Mouse (Mus musculus): ENCODE measurements around the gene Ptprg.

The Ptprg gene

DNA sequence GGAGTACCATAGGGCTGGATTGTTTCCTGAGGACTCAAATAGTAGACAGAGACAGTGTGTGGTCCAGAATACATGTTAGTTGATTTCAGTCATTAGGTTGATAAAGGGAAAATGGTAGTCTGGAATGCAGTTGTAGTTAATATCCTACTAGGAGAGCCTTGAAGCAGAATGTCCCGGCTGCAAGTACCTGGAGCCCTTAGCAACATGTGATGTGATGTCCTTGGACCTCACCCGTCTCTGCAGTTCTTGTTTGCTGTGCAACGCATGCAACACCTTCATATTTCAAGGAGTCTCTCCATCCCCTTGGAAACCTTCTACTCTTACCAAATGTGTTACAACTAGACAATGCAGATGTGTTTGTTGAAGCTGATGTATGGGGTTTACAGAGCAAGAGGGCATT lies 280.3 kb downstream of the Ptprg start:
- peak; percentile 29 to 47 for DNase-seq

DNA sequence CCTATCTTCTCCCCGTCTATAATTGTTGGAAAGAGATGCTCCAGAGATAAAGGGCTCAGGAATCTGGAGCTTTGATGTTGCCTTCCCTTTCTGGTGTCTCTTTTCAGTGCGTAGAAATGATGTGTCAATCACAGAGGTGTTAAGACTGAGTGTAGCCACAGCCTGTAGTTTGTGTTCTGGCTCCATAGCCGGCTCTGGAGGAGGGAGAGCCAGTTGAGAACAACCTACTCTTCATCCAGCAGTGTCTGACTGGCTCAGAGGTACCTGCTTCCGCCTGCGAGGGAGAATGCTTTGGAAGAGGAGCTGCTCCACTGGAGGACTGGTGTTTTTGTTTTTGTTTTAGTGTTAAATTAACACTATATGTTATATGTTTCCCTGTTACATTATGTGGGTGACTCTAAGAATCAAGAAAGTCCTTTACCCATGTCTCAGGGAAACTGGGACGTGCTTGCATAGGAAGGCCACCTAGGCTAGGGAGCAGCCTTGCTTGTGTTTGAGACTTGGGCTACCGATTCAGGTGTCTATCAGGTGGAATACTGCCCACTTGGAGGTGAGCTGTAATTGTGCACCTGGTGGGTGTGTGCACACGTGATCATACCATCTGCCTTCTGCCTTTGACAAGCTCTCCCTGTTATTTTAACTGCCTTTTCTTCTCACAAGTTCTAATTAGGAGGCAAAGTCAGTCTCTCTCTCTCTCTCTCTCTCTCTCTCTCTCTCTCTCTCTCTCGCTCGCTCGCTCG lies 282.5 kb downstream of the Ptprg start:
- DNase-seq, result no peak

DNA sequence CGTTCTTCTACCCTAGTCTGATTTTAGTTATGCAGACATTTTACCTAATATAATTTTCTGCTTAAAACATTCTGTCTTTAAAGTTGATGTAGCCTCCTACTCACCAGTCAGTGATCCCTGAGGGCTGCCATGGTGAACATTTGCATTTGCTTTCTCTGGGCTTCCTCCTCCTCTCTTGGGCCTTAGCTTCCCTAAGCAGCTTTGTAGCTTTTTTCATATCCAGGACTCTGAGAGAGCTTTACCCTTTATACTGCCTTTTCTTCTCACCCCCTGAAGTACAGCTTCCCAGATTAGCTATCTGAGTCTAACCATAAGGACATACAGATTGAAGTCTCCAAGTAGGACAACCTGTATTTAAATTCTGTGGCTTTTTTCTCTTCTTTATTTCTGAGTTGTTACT lies 284.4 kb downstream of the Ptprg start:
- DNase-seq, result no peak

DNA sequence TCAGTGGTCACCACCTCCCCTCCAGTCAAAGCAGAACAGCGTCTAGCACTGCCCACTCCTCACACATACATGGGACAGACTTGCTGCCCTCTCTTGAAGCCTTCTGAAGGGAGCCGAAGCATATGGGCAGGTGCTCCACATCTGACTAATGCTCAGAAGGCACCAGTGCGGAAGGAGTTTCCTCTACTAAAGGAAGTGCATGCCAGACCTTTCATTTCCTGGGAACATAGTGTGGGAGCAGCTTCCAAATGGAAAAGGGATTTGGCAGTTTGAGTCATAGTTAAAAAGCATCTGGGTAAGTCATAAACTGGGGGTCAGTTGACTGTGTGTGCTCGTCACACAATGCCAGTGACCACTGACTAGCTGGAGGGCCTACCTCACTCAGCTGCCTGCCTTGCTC lies 288.3 kb downstream of the Ptprg start:
- no peak for DNase-seq

DNA sequence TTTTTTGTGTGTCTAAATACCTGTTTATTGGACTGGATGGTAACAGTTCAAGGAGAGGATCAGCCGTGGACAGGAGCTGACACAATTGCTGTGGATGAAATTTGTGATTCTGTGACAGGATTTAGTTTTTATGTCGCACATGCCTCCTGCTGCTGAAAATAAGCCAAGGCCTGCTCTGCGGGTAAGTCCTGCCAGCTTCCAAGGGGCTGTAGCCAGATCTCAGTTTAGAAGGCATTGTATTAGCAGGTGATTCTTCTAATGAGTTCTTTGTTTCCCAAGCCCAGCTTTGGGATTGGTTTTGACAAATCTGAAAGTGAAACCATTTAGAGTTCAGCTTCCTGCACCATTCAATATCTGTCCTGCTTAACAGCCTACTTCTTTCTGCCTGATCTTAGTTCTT lies 299.6 kb downstream of the Ptprg start:
- no peak for DNase-seq

DNA sequence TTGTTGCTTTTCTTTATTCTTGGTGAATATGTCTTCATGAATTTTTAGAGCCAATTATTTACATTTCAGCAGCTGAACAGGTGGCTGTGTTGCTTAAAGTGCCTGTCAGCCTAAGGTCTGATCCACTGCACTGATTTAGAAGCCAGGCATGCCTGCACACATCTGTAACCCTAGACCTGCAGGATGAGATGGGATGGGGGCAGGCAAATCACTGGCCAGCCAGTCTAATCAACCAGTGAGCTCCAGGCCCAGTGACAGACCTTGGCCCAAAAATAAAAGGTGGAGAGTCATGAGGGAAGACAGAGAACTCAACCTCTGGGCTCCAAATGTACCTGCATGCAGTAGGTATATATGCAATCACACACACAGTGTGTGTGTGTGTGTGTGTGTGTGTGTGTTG lies 302.2 kb downstream of the Ptprg start:
- no peak for DNase-seq

DNA sequence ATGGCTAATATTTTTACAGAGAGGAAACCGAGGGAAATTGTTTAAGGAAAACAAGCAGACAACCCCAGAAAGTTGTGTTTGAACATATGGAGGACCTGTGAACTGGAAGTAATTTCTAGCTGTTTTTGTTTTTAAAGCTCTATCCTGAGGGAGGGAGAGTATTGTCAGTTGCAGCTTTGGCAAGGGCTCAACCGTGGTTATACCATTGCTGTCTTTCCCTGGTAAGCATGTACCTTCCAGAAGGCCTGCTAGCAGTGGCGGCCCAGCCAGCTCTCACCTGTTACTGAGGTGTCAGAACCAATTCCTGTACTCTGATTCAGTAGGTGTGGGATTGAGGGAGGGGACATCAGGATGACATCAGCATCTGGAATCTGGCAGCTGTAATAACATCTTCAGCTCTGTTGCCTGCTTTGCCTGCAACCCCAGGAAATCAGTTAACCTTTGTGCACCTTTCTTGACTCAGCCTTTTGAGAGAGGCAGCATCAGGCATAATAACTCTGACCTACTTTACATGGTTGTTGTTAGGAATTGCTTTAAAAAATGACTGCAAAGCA lies 304.7 kb downstream of the Ptprg start:
- peak in 1 of 2 experiments; percentile 19 for DNase-seq

DNA sequence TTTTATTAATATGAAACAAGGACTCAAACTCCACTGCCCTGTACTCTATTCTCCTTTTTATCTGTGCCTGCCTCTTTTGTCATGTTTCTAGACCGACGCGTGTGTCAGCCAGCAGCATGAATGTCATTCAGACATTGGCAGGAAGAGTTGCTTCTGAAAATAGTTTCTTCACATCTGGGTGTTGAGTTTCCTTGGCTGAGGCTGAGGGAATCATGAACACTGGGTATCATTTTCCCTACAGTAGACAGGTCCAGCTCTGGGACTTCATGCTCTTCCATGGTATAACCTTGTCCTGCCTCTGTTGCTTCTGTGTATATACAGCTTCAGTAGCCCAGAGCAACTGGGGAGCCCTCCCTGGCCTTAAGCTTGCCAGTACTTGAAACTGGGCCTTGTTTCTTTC lies 310.0 kb downstream of the Ptprg start:
- DNase-seq, result no peak

DNA sequence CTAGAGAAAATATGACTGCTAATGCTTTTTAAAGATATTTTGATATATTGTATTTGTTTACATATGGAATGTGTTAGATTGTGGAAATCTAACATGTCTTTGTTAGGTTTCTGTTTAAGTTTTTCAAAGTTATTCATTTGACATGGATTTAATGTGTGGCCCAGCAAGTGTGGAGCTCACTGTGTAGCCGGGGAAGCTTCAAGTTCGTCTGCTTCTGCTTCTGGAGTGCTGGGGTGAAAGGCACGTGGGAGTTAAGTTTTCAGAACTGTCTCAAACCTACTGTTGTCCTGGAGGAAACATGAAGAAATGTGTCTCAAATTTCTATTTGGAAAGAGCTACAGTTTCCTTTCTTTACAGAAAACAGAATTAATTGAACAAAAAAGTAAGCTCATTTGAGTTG lies 311.5 kb downstream of the Ptprg start:
- DNase-seq, result no peak

DNA sequence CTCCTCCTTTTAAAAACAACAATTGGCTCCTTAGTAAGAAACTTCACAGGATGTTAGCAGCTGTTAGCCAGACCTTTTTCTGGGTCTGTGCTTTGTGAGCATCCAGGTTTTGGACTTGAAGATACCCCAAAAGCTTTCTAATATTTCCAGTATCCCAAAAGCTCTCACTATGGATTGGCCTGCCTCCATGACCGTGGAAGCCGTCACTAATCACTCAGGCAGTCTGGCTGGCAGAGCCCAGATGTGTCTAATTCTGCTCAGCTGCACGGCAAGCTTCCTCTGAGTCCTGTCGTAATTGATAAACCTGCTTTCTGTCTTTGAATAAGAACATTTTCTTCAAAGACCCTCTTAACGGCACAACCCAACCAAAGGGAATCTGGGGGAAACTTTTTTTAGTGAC lies 312.0 kb downstream of the Ptprg start:
- no peak for DNase-seq

DNA sequence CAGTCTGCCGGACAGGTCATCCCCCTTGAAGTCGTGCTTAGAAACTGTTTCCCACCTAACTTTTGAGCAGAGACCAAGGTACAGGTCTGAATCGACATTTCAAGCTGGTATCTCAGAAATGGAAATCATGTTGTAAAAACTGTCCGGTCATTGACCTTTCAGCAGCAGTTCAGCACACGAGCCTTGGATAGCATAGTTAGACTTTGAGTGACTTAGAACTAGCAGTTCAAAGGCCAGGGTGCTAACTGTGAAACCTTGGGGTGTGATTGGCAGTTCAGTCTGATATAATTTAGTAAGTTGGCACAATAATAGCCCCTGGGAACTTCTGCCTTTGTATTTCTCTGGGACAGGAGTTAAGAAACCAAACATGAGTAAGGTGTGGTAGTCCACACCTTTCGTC lies 312.5 kb downstream of the Ptprg start:
- peak; percentile 27 to 34 for DNase-seq

DNA sequence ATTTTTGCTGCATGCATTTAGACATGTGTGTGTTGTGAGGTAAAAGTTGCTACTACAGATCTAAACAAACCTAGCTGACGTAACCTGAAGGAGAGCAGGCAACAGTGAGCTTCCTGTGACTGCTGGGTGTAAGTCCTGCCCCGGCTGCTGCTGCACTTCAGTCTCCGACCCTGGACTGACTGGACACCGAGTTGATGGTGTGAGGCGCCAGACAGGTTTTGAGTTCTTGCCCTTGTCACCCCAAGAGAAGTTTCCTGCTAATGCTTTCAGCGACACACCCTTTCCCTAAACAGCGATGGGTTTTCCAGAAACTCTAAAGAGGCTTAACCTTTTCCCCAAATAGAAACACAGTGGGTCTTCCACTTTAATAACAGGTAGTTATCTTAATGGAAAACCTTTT lies 313.1 kb downstream of the Ptprg start:
- DNase-seq, result peak; percentile 40 to 50

DNA sequence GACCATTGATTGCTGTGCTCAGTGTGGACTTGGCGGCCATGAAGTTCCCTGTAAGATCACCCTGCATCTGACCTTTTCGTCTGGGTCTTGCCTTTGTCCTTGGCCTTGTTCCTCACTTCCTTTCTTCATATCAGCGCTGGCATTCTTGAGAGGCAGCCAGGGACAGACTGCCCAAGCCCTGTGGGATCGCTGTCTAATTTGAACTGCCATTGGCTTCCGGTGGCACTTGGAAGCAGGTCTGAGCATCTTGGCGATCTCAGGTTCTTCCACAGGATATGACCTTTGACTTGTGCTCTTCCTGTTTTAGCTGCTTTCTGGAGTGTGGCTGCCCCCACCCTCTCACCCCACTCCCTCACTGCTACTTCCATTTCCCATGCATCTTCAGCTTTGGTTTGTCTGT lies 315.3 kb downstream of the Ptprg start:
- peak; percentile 55 to 74 for DNase-seq

DNA sequence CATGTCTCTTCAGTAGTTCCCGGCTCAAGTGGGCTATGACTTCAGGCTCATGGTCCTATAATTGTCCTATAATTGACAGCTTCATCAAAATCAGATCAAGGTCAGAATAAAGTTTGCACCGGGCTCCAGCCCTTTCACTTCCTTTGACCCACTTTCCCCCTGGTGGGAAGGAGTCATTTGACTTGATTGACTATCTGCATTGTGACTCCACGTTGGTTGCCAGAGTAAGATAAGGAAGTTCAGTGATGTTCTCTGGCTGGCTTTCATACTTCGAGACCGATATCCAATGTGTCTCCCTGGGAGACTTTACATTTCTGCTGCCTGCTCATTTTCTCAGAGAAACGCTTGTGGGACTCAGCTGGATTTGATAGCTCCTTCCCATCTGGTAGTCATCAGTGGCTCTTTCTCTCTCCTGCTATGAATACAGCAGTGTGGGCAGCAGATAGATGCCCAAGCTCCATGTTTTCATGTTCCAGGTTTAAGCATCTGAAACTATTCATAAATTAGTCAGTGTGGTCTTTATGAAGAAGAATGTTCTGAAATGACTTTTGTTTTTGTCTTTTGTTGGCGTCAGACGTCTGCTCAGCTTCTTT lies 318.5 kb downstream of the Ptprg start:
- no peak for DNase-seq

DNA sequence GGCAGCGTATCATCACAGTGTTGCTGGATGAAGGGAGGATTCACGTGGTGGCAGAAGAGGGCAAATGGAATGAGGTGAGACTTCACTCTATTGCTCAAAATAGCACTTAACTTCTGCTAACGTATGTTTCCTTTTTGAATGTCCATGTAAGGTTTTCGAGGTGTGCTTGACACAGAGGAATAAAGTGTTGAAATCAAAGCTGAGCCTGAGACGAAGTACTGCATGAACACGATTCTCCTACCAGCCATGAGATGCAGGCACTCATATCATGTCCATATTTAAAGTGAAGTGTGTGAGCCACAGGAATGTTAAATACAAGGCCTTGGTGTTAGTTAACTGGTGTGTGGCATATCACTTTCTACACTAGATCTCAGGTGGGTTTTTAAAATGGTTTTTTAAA lies 320.9 kb downstream of the Ptprg start:
- no peak for DNase-seq

DNA sequence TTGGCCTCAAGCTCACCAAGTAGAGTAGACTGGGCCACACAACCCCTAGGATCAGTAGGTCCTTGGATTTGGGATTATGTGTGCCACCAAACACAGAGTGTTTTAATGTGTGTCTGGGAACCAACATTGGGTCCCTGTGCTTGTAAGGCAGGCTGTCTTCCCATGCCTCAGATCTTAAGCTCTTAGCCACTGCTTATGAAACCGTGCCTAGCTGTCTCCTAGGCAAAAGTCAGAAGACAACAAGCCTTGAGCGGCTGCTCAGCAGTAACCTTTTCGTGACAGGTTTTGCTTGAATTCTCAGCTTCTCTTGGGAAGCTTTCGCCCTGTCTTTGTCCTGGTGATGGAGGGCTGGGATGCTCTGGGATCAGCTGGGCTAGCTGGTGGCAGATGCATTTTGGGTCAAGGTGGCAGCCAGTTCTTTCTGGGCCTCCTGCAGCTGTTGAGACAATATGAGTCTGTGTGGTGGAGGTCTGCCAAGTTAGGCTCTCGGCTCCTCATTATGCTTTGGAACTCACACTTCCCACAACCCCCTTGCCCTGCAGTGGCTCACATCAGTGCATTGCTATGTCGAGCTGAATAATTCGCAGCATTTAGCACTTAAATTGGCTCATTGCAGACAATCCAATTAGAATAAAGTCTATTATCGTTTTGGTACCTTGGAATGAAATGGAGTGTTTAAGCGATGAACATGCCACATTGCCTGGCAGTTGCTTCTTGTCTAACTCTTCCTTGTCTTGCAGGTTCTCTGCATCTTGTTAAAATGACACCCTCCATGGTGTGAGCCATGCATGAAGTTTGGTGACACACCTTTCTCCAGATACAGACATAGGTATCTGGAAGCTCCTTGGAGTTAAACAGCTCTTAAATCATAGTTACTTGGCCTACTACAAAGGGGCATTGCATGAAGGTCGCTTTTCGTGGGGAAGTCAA lies 321.9 kb downstream of the Ptprg start:
- no peak for DNase-seq

DNA sequence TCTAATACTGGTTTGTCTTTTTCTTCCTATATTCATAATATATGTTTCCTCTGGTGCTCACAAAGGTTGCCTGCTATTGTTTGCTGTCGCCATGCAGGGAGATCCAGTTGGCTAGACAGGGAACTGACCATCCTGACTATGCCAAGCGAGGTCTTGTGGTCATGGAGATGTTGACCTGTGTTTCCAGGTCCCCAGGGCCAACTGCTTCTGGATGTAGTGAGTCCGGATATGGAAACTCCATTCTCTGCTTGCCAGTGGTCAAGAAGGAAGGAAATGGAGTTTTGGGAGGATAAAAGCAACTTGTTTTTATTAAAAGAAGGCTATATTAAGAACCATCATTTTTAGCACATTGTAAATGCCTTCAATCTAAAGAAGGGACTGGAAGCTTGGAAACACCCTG lies 327.8 kb downstream of the Ptprg start:
- DNase-seq, result peak; percentile 27 to 58

DNA sequence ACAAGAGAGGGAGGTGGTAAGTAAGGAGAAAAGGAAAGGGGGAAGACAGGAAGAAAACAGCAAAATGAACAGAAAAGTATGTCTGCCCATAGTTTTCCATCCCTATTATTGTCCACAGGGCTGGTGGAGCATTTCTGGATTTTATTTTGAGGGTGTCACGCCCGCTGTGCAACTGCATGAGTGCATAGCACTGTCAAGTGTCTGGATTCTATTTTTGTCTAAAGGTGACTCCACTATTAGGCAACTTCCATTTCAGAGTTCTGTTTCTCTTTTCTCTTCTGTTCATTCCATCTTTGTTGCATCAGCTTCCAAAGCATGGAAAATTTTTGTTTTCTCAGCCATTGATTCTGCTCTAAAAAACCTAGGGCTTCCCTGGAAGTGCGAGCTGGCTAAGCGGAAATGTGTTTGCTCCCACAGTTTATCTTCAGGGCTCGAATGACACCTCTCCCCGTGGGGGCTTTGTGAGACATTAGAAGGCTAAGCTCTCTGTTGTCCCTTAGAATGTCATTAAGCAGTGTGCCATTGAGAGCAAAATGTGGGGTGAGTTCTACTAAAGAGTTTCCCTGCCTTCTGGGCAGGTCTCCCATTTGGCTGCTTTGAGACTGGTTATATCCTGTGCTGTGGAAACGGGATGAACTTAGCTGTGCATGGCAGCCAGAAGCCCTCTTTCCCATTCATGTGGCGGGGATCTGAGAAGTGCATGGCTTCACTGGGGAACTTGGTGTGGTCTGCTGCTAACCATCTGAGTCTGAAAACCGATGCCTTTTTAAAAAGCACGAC lies 330.0 kb downstream of the Ptprg start:
- DNase-seq, result peak in 1 of 2 experiments; percentile 18

DNA sequence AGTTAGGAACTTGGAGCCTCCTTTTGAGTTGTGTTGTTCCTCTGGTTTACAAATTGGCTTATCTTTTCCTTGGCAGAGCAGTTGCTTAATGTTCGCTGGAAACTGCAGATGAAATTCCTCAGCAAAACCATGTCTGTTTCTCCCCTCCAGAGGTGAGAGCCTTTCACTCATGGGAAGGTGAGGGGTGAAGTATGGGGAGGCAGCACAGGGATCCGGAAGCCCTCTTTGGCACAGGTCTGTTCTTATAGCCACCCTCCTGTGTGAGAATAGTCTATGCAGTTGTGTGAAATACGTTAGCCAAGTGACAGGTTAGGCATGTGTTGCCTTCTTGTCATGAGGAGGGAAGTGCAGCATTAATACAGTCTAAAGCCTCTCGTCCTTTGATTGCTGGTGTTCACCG lies 330.7 kb downstream of the Ptprg start:
- DNase-seq, result no peak

DNA sequence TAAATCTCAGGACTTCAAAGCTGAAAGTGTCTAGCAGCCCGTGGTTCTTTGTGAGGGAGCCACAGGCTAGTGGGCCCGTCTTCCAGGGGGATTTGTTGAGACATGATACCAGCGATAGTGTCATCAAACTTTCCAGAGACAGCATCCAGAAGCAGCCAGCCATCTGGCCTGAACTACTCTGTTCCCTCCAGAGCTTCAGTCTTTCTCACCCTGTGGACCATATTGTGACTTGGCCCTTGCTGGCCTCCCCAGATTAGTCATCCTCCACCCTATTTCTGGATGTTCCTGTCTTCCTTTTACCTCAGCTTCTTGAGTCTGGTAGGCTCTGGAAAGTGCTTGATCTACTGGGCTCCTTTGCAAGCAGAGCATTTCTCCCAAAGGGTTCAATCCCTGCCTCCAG lies 333.1 kb downstream of the Ptprg start:
- no peak for DNase-seq

DNA sequence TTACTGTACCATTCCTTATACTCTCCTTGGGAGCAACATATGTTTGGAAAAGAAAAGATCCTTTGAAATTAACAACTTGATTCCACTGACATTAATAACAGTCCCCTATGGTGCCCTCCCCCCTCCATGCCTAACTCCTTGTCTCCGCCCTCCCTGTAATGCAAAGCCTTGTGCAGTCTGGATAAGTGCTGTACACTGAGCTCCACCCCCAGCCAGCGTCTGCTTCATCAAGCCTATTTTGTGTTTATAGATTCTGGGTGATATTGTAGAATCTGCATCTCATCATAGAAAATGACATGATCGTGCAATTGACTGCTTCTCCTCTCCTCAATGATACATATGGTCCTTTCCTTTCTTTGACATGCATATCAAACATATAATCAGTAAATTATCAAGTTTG lies 337.6 kb downstream of the Ptprg start:
- no peak for DNase-seq

DNA sequence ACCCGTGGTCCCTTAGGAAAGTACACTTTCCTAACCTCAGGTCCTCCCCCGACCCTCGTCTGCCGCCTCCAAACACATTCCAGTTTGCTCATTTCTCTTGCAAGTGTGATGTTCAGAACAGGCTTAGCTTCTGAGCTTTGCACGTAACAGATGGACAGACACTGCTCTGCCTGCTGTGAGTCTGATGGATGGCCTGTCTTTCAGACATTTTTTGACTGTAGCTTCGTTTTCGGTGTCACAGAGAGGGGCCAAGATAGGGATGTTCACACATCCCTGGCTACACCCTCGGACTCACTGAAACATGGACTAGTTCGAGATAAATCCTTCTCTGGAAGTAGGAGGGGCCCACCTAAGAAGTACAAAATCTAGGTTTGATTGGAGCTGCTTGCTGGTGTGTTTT lies 339.3 kb downstream of the Ptprg start:
- no peak for DNase-seq

DNA sequence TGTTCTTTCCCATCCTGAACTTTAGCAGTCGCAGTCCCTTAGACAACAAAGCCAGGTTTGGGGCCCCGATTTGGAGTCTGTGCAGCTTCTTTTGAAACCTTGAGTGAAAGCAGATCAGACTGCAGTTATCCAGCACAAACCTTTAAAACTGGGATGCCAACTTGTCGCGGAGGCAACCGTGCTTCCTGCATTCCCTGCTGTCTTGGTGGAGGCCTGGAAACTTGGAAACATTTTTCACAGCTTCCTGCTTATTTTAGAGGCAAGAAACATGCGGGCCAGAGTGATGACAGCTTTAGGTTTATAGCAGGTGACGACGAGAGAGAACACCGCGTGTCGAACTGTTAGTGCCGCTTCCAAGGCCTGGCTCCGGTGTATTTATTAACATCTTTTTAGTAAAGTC lies 342.2 kb downstream of the Ptprg start:
- no peak for DNase-seq
